Mouse (Mus musculus): ENCODE results near the gene Armcx1.

DNA sequence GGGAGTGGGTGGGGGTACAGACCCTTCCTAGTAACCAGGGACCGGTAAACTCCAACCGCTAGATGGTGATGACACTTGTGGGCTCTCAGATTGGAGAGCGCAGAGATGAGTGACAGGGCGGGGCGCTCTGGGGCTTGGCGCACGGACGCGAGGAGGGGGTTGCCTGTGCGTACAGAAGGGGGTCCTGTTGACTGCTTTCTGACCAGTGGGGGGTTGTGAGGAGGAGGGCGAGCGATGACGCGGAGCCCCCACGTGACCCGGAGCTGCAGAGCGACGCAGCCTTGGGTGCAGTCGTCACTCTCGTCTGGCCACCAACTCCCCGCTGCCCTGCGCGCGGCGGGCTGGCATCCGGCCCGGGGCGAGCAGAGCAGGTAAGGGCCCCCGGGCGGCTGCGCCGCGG lies 31.5 kb upstream of the Armcx1 start, which contains the start of gene Armcx4:
- TF ChIP-seq CTCF (IDR thresholded peaks at IDR 0.05; ENCODE audit: low read depth) (no peak), EP300 (IDR thresholded peaks at IDR 0.05; ENCODE audit: low read depth) (no peak)

Measured in liver, embryonic 14.5 days (tissue).